Mouse (Mus musculus): ENCODE data around the gene Etnk1. TPM values are rescaled to one million over a fixed set of nuclear protein-coding genes. Genes with fewer than 3 reads are reported as not detected.

The Etnk1 gene
- polyA plus RNA-seq, 1 experiment from 2014 or later, result 40.4 TPM

- H3K9ac ChIP-seq (replicated peaks; ENCODE audit: low read depth, low read length), result no peak overlapping the region
- no peak overlapping the region for H3K4me2 ChIP-seq (ENCODE audit: low read length)
- H3K27ac ChIP-seq (ENCODE audit: low read length), result no peak overlapping the region
- 95% methylated on average over 6 of the region's 6 CpGs for WGBS
- ATAC-seq, result no peak
- H3K9me3 ChIP-seq (ENCODE audit: control insufficient read depth, low read length), result peaks cover 9% of the 10 kb centered on the region
- 0 out of 2 replicates have a peak, but pooled peaks cover 2% of the 10 kb centered on the region for H3K36me3 ChIP-seq (ENCODE audit: control insufficient read depth, insufficient read depth)
- no peaks in the 10 kb centered on the region for H3K27me3 ChIP-seq (replicated peaks; ENCODE audit: control insufficient read depth, insufficient read depth, low read length)
- H3K4me1 ChIP-seq (replicated peaks; ENCODE audit: control insufficient read depth, insufficient read depth, low read length), result no peaks in the 10 kb centered on the region
- H3K4me3 ChIP-seq (replicated peaks; ENCODE audit: low read length), result no peak overlapping the region
Measured at GRCm38 (mm10) chr6:143213461-143213860, 46.4 kb downstream of the Etnk1 start.

- H3K36me3 ChIP-seq (ENCODE audit: control insufficient read depth, insufficient read depth), result no peaks in the 10 kb centered on the region
- WGBS, result 61% methylated on average over 11 of the region's 11 CpGs
Measured at GRCm38 (mm10) chr6:143216221-143216620, 49.2 kb downstream of the Etnk1 start.

GRCm38 (mm10) chr6:143219347-143219746 lies 52.3 kb downstream of the Etnk1 start:
- Histone ChIP-seq H3K9me3 (ENCODE audit: control insufficient read depth, low read length) (peaks cover 3% of the 10 kb centered on the region; the same call in 1 of the 2 replicates), H3K27me3 (replicated peaks; ENCODE audit: control insufficient read depth, insufficient read depth, low read length) (no peaks in the 10 kb centered on the region), H3K4me1 (replicated peaks; ENCODE audit: control insufficient read depth, insufficient read depth, low read length) (0 out of 2 replicates have a peak, but pooled peaks cover 2% of the 10 kb centered on the region), H3K27ac (ENCODE audit: low read length) (no peak overlapping the region), H3K4me3 (replicated peaks; ENCODE audit: low read length) (no peak overlapping the region), H3K36me3 (ENCODE audit: control insufficient read depth, insufficient read depth) (no peaks in the 10 kb centered on the region), H3K9ac (replicated peaks; ENCODE audit: low read depth, low read length) (no peak overlapping the region), H3K4me2 (ENCODE audit: low read length) (no peak overlapping the region)
- peak; percentile 57 for ATAC-seq
- 2% methylated on average over 5 of the region's 5 CpGs for WGBS

More at GRCm38 (mm10) chr6:143216221-143216620, 49.2 kb downstream of the Etnk1 start:
- Histone ChIP-seq H3K27ac (ENCODE audit: low read length) (no peak overlapping the region), H3K4me2 (ENCODE audit: low read length) (no peak overlapping the region), H3K4me3 (replicated peaks; ENCODE audit: low read length) (no peak overlapping the region), H3K27me3 (replicated peaks; ENCODE audit: control insufficient read depth, insufficient read depth, low read length) (no peaks in the 10 kb centered on the region), H3K9me3 (ENCODE audit: control insufficient read depth, low read length) (peaks cover 9% of the 10 kb centered on the region), H3K4me1 (replicated peaks; ENCODE audit: control insufficient read depth, insufficient read depth, low read length) (0 out of 2 replicates have a peak, but pooled peaks cover 2% of the 10 kb centered on the region), H3K9ac (replicated peaks; ENCODE audit: low read depth, low read length) (no peak overlapping the region)
- ATAC-seq, result no peak

GRCm38 (mm10) chr6:143221245-143221644 lies 54.2 kb downstream of the Etnk1 start:
- H3K4me3 ChIP-seq (replicated peaks; ENCODE audit: low read length), result no peak overlapping the region
- H3K27me3 ChIP-seq (replicated peaks; ENCODE audit: control insufficient read depth, insufficient read depth, low read length), result no peaks in the 10 kb centered on the region
- ATAC-seq, result no peak
- H3K9ac ChIP-seq (replicated peaks; ENCODE audit: low read depth, low read length), result no peak overlapping the region
- no peak overlapping the region for H3K4me2 ChIP-seq (ENCODE audit: low read length)
- no peak overlapping the region for H3K27ac ChIP-seq (ENCODE audit: low read length)
- WGBS, result 87% methylated on average over 8 of the region's 8 CpGs
- H3K9me3 ChIP-seq (ENCODE audit: control insufficient read depth, low read length), result no peaks in the 10 kb centered on the region
- 0 out of 2 replicates have a peak, but pooled peaks cover 2% of the 10 kb centered on the region for H3K4me1 ChIP-seq (replicated peaks; ENCODE audit: control insufficient read depth, insufficient read depth, low read length)
- no peaks in the 10 kb centered on the region for H3K36me3 ChIP-seq (ENCODE audit: control insufficient read depth, insufficient read depth)

- Histone ChIP-seq H3K4me3 (replicated peaks; ENCODE audit: low read length) (no peak overlapping the region), H3K9me3 (ENCODE audit: control insufficient read depth, low read length) (no peaks in the 10 kb centered on the region), H3K36me3 (ENCODE audit: control insufficient read depth, insufficient read depth) (no peaks in the 10 kb centered on the region), H3K27ac (ENCODE audit: low read length) (no peak overlapping the region), H3K9ac (replicated peaks; ENCODE audit: low read depth, low read length) (no peak overlapping the region), H3K4me2 (ENCODE audit: low read length) (no peak overlapping the region), H3K27me3 (replicated peaks; ENCODE audit: control insufficient read depth, insufficient read depth, low read length) (no peaks in the 10 kb centered on the region), H3K4me1 (replicated peaks; ENCODE audit: control insufficient read depth, insufficient read depth, low read length) (0 out of 2 replicates have a peak, but pooled peaks cover 2% of the 10 kb centered on the region)
- ATAC-seq, result no peak
- WGBS, result 86% methylated on average over 11 of the region's 11 CpGs
Measured at GRCm38 (mm10) chr6:143224057-143224456, 57.0 kb downstream of the Etnk1 start.

GRCm38 (mm10) chr6:143224885-143225284 lies 57.9 kb downstream of the Etnk1 start:
- Histone ChIP-seq H3K27ac (ENCODE audit: low read length) (no peak overlapping the region), H3K36me3 (ENCODE audit: control insufficient read depth, insufficient read depth) (no peaks in the 10 kb centered on the region), H3K9ac (replicated peaks; ENCODE audit: low read depth, low read length) (no peak overlapping the region), H3K4me3 (replicated peaks; ENCODE audit: low read length) (no peak overlapping the region), H3K27me3 (replicated peaks; ENCODE audit: control insufficient read depth, insufficient read depth, low read length) (no peaks in the 10 kb centered on the region), H3K9me3 (ENCODE audit: control insufficient read depth, low read length) (no peaks in the 10 kb centered on the region), H3K4me1 (replicated peaks; ENCODE audit: control insufficient read depth, insufficient read depth, low read length) (no peaks in the 10 kb centered on the region), H3K4me2 (ENCODE audit: low read length) (no peak overlapping the region)
- 76% methylated on average over 6 of the region's 6 CpGs for WGBS
- ATAC-seq, result no peak

GRCm38 (mm10) chr6:143228696-143229095 lies 61.7 kb downstream of the Etnk1 start:
- Histone ChIP-seq H3K36me3 (ENCODE audit: control insufficient read depth, insufficient read depth) (no peaks in the 10 kb centered on the region), H3K27me3 (replicated peaks; ENCODE audit: control insufficient read depth, insufficient read depth, low read length) (no peaks in the 10 kb centered on the region), H3K9me3 (ENCODE audit: control insufficient read depth, low read length) (no peaks in the 10 kb centered on the region), H3K4me1 (replicated peaks; ENCODE audit: control insufficient read depth, insufficient read depth, low read length) (no peaks in the 10 kb centered on the region), H3K4me2 (ENCODE audit: low read length) (no peak overlapping the region), H3K9ac (replicated peaks; ENCODE audit: low read depth, low read length) (no peak overlapping the region), H3K4me3 (replicated peaks; ENCODE audit: low read length) (no peak overlapping the region), H3K27ac (ENCODE audit: low read length) (no peak overlapping the region)
- ATAC-seq, result no peak
- WGBS, result 81% methylated on average over 5 of the region's 5 CpGs

GRCm38 (mm10) chr6:143229906-143230305 lies 62.9 kb downstream of the Etnk1 start:
- WGBS, result 86% methylated on average over 8 of the region's 8 CpGs
- no peak overlapping the region for H3K9ac ChIP-seq (replicated peaks; ENCODE audit: low read depth, low read length)

GRCm38 (mm10) chr6:143230888-143231287 lies 63.9 kb downstream of the Etnk1 start:
- no peaks in the 10 kb centered on the region for H3K36me3 ChIP-seq (ENCODE audit: control insufficient read depth, insufficient read depth)
- H3K27ac ChIP-seq (ENCODE audit: low read length), result no peak overlapping the region
- H3K4me1 ChIP-seq (replicated peaks; ENCODE audit: control insufficient read depth, insufficient read depth, low read length), result no peaks in the 10 kb centered on the region
- 75% methylated on average over 2 of the region's 2 CpGs for WGBS
- no peak for ATAC-seq
- H3K4me2 ChIP-seq (ENCODE audit: low read length), result no peak overlapping the region
- H3K9me3 ChIP-seq (ENCODE audit: control insufficient read depth, low read length), result no peaks in the 10 kb centered on the region
- no peaks in the 10 kb centered on the region for H3K27me3 ChIP-seq (replicated peaks; ENCODE audit: control insufficient read depth, insufficient read depth, low read length)
- no peak overlapping the region for H3K9ac ChIP-seq (replicated peaks; ENCODE audit: low read depth, low read length)
- H3K4me3 ChIP-seq (replicated peaks; ENCODE audit: low read length), result no peak overlapping the region

More at GRCm38 (mm10) chr6:143229906-143230305, 62.9 kb downstream of the Etnk1 start:
- no peaks in the 10 kb centered on the region for H3K9me3 ChIP-seq (ENCODE audit: control insufficient read depth, low read length)
- H3K36me3 ChIP-seq (ENCODE audit: control insufficient read depth, insufficient read depth), result no peaks in the 10 kb centered on the region
- no peaks in the 10 kb centered on the region for H3K27me3 ChIP-seq (replicated peaks; ENCODE audit: control insufficient read depth, insufficient read depth, low read length)
- H3K4me3 ChIP-seq (replicated peaks; ENCODE audit: low read length), result no peak overlapping the region
- ATAC-seq, result no peak
- H3K27ac ChIP-seq (ENCODE audit: low read length), result no peak overlapping the region
- no peak overlapping the region for H3K4me2 ChIP-seq (ENCODE audit: low read length)
- H3K4me1 ChIP-seq (replicated peaks; ENCODE audit: control insufficient read depth, insufficient read depth, low read length), result no peaks in the 10 kb centered on the region

- no peak overlapping the region for H3K4me3 ChIP-seq (replicated peaks; ENCODE audit: low read length)
- no peak overlapping the region for H3K4me2 ChIP-seq (ENCODE audit: low read length)
Measured at GRCm38 (mm10) chr6:143232718-143233117, 65.7 kb downstream of the Etnk1 start.

More at GRCm38 (mm10) chr6:143232718-143233117, 65.7 kb downstream of the Etnk1 start:
- Histone ChIP-seq H3K27ac (ENCODE audit: low read length) (no peak overlapping the region), H3K4me1 (replicated peaks; ENCODE audit: control insufficient read depth, insufficient read depth, low read length) (peaks cover 3% of the 10 kb centered on the region; the same call in 1 of the 2 replicates), H3K27me3 (replicated peaks; ENCODE audit: control insufficient read depth, insufficient read depth, low read length) (no peaks in the 10 kb centered on the region), H3K9ac (replicated peaks; ENCODE audit: low read depth, low read length) (no peak overlapping the region), H3K9me3 (ENCODE audit: control insufficient read depth, low read length) (no peaks in the 10 kb centered on the region), H3K36me3 (ENCODE audit: control insufficient read depth, insufficient read depth) (no peaks in the 10 kb centered on the region)
- 89% methylated on average over 11 of the region's 11 CpGs for WGBS
- no peak for ATAC-seq

All from forebrain, embryonic 16.5 days (tissue).